Mouse (Mus musculus): Measurements from ENCODE around the gene Rcc2. TPM values are rescaled to one million over a fixed set of nuclear protein-coding genes. Genes with fewer than 3 reads are reported as not detected.

Rcc2 gene
- polyA plus RNA-seq, 1 experiment from 2014 or later: 19.5 TPM

GRCm38 (mm10) chr4:140695675-140696585 lies 4.4 kb upstream of the Rcc2 start:
- Histone ChIP-seq H3K4me1 (ENCODE audit: insufficient read depth, low read length) (peaks cover 18% of the 10 kb centered on the region), H3K27ac (ENCODE audit: low read length) (no peak overlapping the region), H3K36me3 (ENCODE audit: insufficient read depth, low read length) (no peaks in the 10 kb centered on the region), H3K27me3 (ENCODE audit: insufficient read depth, low read length) (peaks cover 10% of the 10 kb centered on the region; the same call in 1 of the 2 replicates), H3K9ac (replicated peaks; ENCODE audit: low read length) (no peak overlapping the region), H3K4me2 (replicated peaks; ENCODE audit: low read depth, low read length) (no peak overlapping the region), H3K4me3 (ENCODE audit: low read length) (no peak overlapping the region), H3K9me3 (ENCODE audit: low read length) (no peaks in the 10 kb centered on the region)
- WGBS: 66% methylated on average over 14 of the region's 14 CpGs
- no peak for ATAC-seq (ENCODE audit: low FRiP score, low TSS enrichment)

GRCm38 (mm10) chr4:140699441-140700127 lies 757 bp upstream of the Rcc2 start:
- no peak for ATAC-seq (ENCODE audit: low FRiP score, low TSS enrichment)
- H3K9me3 ChIP-seq (ENCODE audit: low read length): no peaks in the 10 kb centered on the region
- peak overlapping the region; percentile 91 for H3K4me3 ChIP-seq (ENCODE audit: low read length)
- H3K36me3 ChIP-seq (ENCODE audit: insufficient read depth, low read length): no peaks in the 10 kb centered on the region
- H3K27ac ChIP-seq (ENCODE audit: low read length): no peak overlapping the region
- H3K4me2 ChIP-seq (replicated peaks; ENCODE audit: low read depth, low read length): peak overlapping the region; percentile 87
- H3K27me3 ChIP-seq (ENCODE audit: insufficient read depth, low read length): peaks cover 10% of the 10 kb centered on the region; the same call in 1 of the 2 replicates
- peak overlapping the region; percentile 97 for H3K9ac ChIP-seq (replicated peaks; ENCODE audit: low read length)
- WGBS: 5% methylated on average over 29 of the region's 29 CpGs
- H3K4me1 ChIP-seq (ENCODE audit: insufficient read depth, low read length): peaks cover 36% of the 10 kb centered on the region

GRCm38 (mm10) chr4:140701049-140701715 lies 841 bp downstream of the Rcc2 start:
- peaks cover 10% of the 10 kb centered on the region; the same call in 1 of the 2 replicates for H3K27me3 ChIP-seq (ENCODE audit: insufficient read depth, low read length)
- peak overlapping the region; percentile 87 for H3K4me2 ChIP-seq (replicated peaks; ENCODE audit: low read depth, low read length)
- peak overlapping the region; percentile 91 for H3K4me3 ChIP-seq (ENCODE audit: low read length)
- peak; percentile 73; the same call in 1 of the 2 replicates for ATAC-seq (ENCODE audit: low FRiP score, low TSS enrichment)
- peaks cover 7% of the 10 kb centered on the region; the same call in 1 of the 2 replicates for H3K36me3 ChIP-seq (ENCODE audit: insufficient read depth, low read length)
- under 1% methylated on average over 61 of the region's 61 CpGs for WGBS
- H3K27ac ChIP-seq (ENCODE audit: low read length): peak overlapping the region; percentile 96
- peak overlapping the region; percentile 97 for H3K9ac ChIP-seq (replicated peaks; ENCODE audit: low read length)
- H3K4me1 ChIP-seq (ENCODE audit: insufficient read depth, low read length): peaks cover 45% of the 10 kb centered on the region
- no peaks in the 10 kb centered on the region for H3K9me3 ChIP-seq (ENCODE audit: low read length)

- H3K9me3 ChIP-seq (ENCODE audit: low read length): no peaks in the 10 kb centered on the region
- peaks cover 10% of the 10 kb centered on the region; the same call in 1 of the 2 replicates for H3K27me3 ChIP-seq (ENCODE audit: insufficient read depth, low read length)
- no peak for ATAC-seq (ENCODE audit: low FRiP score, low TSS enrichment)
- H3K9ac ChIP-seq (replicated peaks; ENCODE audit: low read length): peak overlapping the region; percentile 97
- H3K4me2 ChIP-seq (replicated peaks; ENCODE audit: low read depth, low read length): peak overlapping the region; percentile 87
- WGBS: under 1% methylated on average over 79 of the region's 107 CpGs
- peak overlapping the region; percentile 96 for H3K27ac ChIP-seq (ENCODE audit: low read length)
- H3K4me1 ChIP-seq (ENCODE audit: insufficient read depth, low read length): peaks cover 47% of the 10 kb centered on the region
- peaks cover 9% of the 10 kb centered on the region; the same call in 1 of the 2 replicates for H3K36me3 ChIP-seq (ENCODE audit: insufficient read depth, low read length)
- H3K4me3 ChIP-seq (ENCODE audit: low read length): peak overlapping the region; percentile 91
Measured at GRCm38 (mm10) chr4:140701716-140702561, 1.6 kb downstream of the Rcc2 start.

- H3K36me3 ChIP-seq (ENCODE audit: insufficient read depth, low read length): peaks cover 9% of the 10 kb centered on the region
- peaks cover 54% of the 10 kb centered on the region for H3K4me1 ChIP-seq (ENCODE audit: insufficient read depth, low read length)
- H3K27ac ChIP-seq (ENCODE audit: low read length): peak overlapping the region; percentile 96
- H3K4me3 ChIP-seq (ENCODE audit: low read length): peak overlapping the region; percentile 91
- H3K4me2 ChIP-seq (replicated peaks; ENCODE audit: low read depth, low read length): peak overlapping the region; percentile 87
- under 1% methylated on average over 21 of the region's 68 CpGs for WGBS
- peak overlapping the region; percentile 97 for H3K9ac ChIP-seq (replicated peaks; ENCODE audit: low read length)
- peak; percentile 79 for ATAC-seq (ENCODE audit: low FRiP score, low TSS enrichment)
- H3K27me3 ChIP-seq (ENCODE audit: insufficient read depth, low read length): peaks cover 10% of the 10 kb centered on the region; the same call in 1 of the 2 replicates
- H3K9me3 ChIP-seq (ENCODE audit: low read length): no peaks in the 10 kb centered on the region
Measured at GRCm38 (mm10) chr4:140702611-140703327, 2.4 kb downstream of the Rcc2 start.

- Histone ChIP-seq H3K4me1 (ENCODE audit: insufficient read depth, low read length) (peaks cover 59% of the 10 kb centered on the region), H3K36me3 (ENCODE audit: insufficient read depth, low read length) (peaks cover 17% of the 10 kb centered on the region), H3K9me3 (ENCODE audit: low read length) (no peaks in the 10 kb centered on the region), H3K27ac (ENCODE audit: low read length) (peak overlapping the region; percentile 96), H3K4me3 (ENCODE audit: low read length) (peak overlapping the region; percentile 91), H3K27me3 (ENCODE audit: insufficient read depth, low read length) (peaks cover 8% of the 10 kb centered on the region; the same call in 1 of the 2 replicates), H3K9ac (replicated peaks; ENCODE audit: low read length) (peak overlapping the region; percentile 97), H3K4me2 (replicated peaks; ENCODE audit: low read depth, low read length) (peak overlapping the region; percentile 87)
- 14% methylated on average over 8 of the region's 8 CpGs for WGBS
- peak; percentile 8; the same call in 1 of the 2 replicates for ATAC-seq (ENCODE audit: low FRiP score, low TSS enrichment)
Measured at GRCm38 (mm10) chr4:140703636-140704035, 3.3 kb downstream of the Rcc2 start.

GRCm38 (mm10) chr4:140704166-140704565 lies 3.8 kb downstream of the Rcc2 start:
- H3K9ac ChIP-seq (replicated peaks; ENCODE audit: low read length): no peak overlapping the region
- H3K36me3 ChIP-seq (ENCODE audit: insufficient read depth, low read length): peaks cover 22% of the 10 kb centered on the region
- no peak overlapping the region for H3K27ac ChIP-seq (ENCODE audit: low read length)
- H3K4me1 ChIP-seq (ENCODE audit: insufficient read depth, low read length): peaks cover 61% of the 10 kb centered on the region
- WGBS: 26% methylated on average over 4 of the region's 4 CpGs
- no peaks in the 10 kb centered on the region for H3K9me3 ChIP-seq (ENCODE audit: low read length)
- peak overlapping the region; percentile 91; the same call in 1 of the 2 replicates for H3K4me3 ChIP-seq (ENCODE audit: low read length)
- H3K27me3 ChIP-seq (ENCODE audit: insufficient read depth, low read length): peaks cover 3% of the 10 kb centered on the region; the same call in 1 of the 2 replicates
- no peak for ATAC-seq (ENCODE audit: low FRiP score, low TSS enrichment)
- peak overlapping the region; percentile 87 for H3K4me2 ChIP-seq (replicated peaks; ENCODE audit: low read depth, low read length)

GRCm38 (mm10) chr4:140707615-140708014 lies 7.3 kb downstream of the Rcc2 start:
- no peak overlapping the region for H3K4me3 ChIP-seq (ENCODE audit: low read length)
- no peaks in the 10 kb centered on the region for H3K27me3 ChIP-seq (ENCODE audit: insufficient read depth, low read length)
- WGBS: 72% methylated on average over 4 of the region's 4 CpGs
- H3K4me1 ChIP-seq (ENCODE audit: insufficient read depth, low read length): peaks cover 41% of the 10 kb centered on the region
- H3K9ac ChIP-seq (replicated peaks; ENCODE audit: low read length): no peak overlapping the region
- peaks cover 55% of the 10 kb centered on the region for H3K36me3 ChIP-seq (ENCODE audit: insufficient read depth, low read length)
- no peak for ATAC-seq (ENCODE audit: low FRiP score, low TSS enrichment)
- H3K9me3 ChIP-seq (ENCODE audit: low read length): no peaks in the 10 kb centered on the region
- no peak overlapping the region for H3K27ac ChIP-seq (ENCODE audit: low read length)
- H3K4me2 ChIP-seq (replicated peaks; ENCODE audit: low read depth, low read length): no peak overlapping the region

Data from kidney, embryonic 16.5 days (tissue).